Comparison of ENCODE assay signal across 25 mouse cellular contexts in genomic region chr8:61142845-61143244, GRCm38 (mm10).
DNase-seq lines count a peak whose midpoint lies in the region; ATAC-seq and TF ChIP-seq lines count a peak whose summit lies in the region.
"Had no signal": no experiment of that assay in that cellular context is flagged by ENCODE, and none has a peak within 500 bp of the region (broad histone marks: within the 10 kb centered on the region; RNA-seq: fewer than 3 reads in every experiment).

No protein-coding gene starts in this region.

- H3K27ac ChIP-seq in kidney, postnatal 0 days: no peak overlapping the region
- no peak overlapping the region for H3K27ac ChIP-seq in kidney, embryonic 16.5 days (ENCODE audit: low read length)
- H3K27ac ChIP-seq in intestine, embryonic 16.5 days (ENCODE audit: low read length): peak overlapping the region; percentile 77
- H3K27ac ChIP-seq in small intestine, adult 2 months (ENCODE audit: insufficient read depth, low read depth, low read length): peak overlapping the region; percentile 17; the same call in 1 of the 2 replicates
- H3K27ac ChIP-seq: embryonic facial prominence, embryonic 10.5 days; embryonic facial prominence, embryonic 12.5 days; forebrain, embryonic 13.5 days; forebrain, embryonic 15.5 days had no signal

- H3K9me3 ChIP-seq in kidney, postnatal 0 days (replicated peaks; ENCODE audit: low read length): no peaks in the 10 kb centered on the region
- H3K9me3 ChIP-seq in kidney, embryonic 16.5 days (ENCODE audit: low read length): no peaks in the 10 kb centered on the region
- H3K9me3 ChIP-seq in intestine, embryonic 16.5 days (ENCODE audit: control insufficient read depth, low read length): no peaks in the 10 kb centered on the region
- H3K9me3 ChIP-seq: embryonic facial prominence, embryonic 10.5 days; embryonic facial prominence, embryonic 12.5 days; forebrain, embryonic 13.5 days; forebrain, embryonic 15.5 days; G1E had no signal

- H3K36me3 ChIP-seq in kidney, postnatal 0 days (ENCODE audit: insufficient read depth, low read length): no peaks in the 10 kb centered on the region
- no peaks in the 10 kb centered on the region for H3K36me3 ChIP-seq in kidney, embryonic 16.5 days (ENCODE audit: insufficient read depth, low read length)
- no peaks in the 10 kb centered on the region for H3K36me3 ChIP-seq in intestine, embryonic 16.5 days (ENCODE audit: control insufficient read depth, insufficient read depth, low read length)
- no peaks in the 10 kb centered on the region for H3K36me3 ChIP-seq in small intestine, adult 2 months (ENCODE audit: control insufficient read depth, insufficient read depth, low read length)
- H3K36me3 ChIP-seq: embryonic facial prominence, embryonic 10.5 days; embryonic facial prominence, embryonic 12.5 days; forebrain, embryonic 15.5 days; G1E had no signal

- 0 out of 2 replicates have a peak, but pooled peaks have one; percentile 17 for ATAC-seq in kidney, postnatal 0 days (replicated peaks; ENCODE audit: low FRiP score, low read depth)
- ATAC-seq in kidney, embryonic 16.5 days (ENCODE audit: low FRiP score, low TSS enrichment): no peak
- peak; percentile 79 for ATAC-seq in intestine, embryonic 16.5 days
- ATAC-seq: activated CD4-positive, CD25-positive, alpha-beta regulatory T cell, adult 4 months; CD4-positive, CD25-positive, alpha-beta regulatory T cell, adult 4 months; forebrain, embryonic 13.5 days; forebrain, embryonic 15.5 days; forebrain, postnatal 0 days; Patski had no signal

- no peak overlapping the region for H3K4me2 ChIP-seq in kidney, postnatal 0 days (ENCODE audit: low read length)
- H3K4me2 ChIP-seq in kidney, embryonic 16.5 days (replicated peaks; ENCODE audit: low read depth, low read length): no peak overlapping the region
- no peak overlapping the region for H3K4me2 ChIP-seq in intestine, embryonic 16.5 days (ENCODE audit: low read depth, low read length)
- H3K4me2 ChIP-seq: embryonic facial prominence, embryonic 12.5 days; forebrain, embryonic 13.5 days; forebrain, embryonic 15.5 days had no signal

- TF ChIP-seq CTCF in kidney, postnatal 0 days (IDR thresholded peaks at IDR 0.05; ENCODE audit: low read depth): no peak
- TF ChIP-seq CTCF in small intestine, adult 2 months (IDR thresholded peaks at IDR 0.05; ENCODE audit: extremely low read depth, insufficient read length, insufficient replicate concordance, low read depth, low read length): no peak

- H3K9ac ChIP-seq in kidney, postnatal 0 days (ENCODE audit: low read depth, low read length): no peak overlapping the region
- H3K9ac ChIP-seq in kidney, embryonic 16.5 days (replicated peaks; ENCODE audit: low read length): no peak overlapping the region
- H3K9ac ChIP-seq in intestine, embryonic 16.5 days (ENCODE audit: low read depth, low read length): no peak overlapping the region
- H3K9ac ChIP-seq: embryonic facial prominence, embryonic 12.5 days; forebrain, embryonic 13.5 days; forebrain, embryonic 15.5 days; forebrain, postnatal 0 days had no signal

- H3K4me3 ChIP-seq in kidney, postnatal 0 days (replicated peaks; ENCODE audit: low read depth, low read length): no peak overlapping the region
- no peak overlapping the region for H3K4me3 ChIP-seq in kidney, embryonic 16.5 days (ENCODE audit: low read length)
- no peak overlapping the region for H3K4me3 ChIP-seq in intestine, embryonic 16.5 days (ENCODE audit: low read length)
- H3K4me3 ChIP-seq in small intestine, adult 2 months (ENCODE audit: low read depth, low read length): no peak overlapping the region
- H3K4me3 ChIP-seq: embryonic facial prominence, embryonic 10.5 days; embryonic facial prominence, embryonic 12.5 days; forebrain, embryonic 13.5 days; forebrain, embryonic 15.5 days had no signal

- TF ChIP-seq POLR2A in small intestine, adult 2 months (IDR thresholded peaks at IDR 0.05; ENCODE audit: low read depth, low read length): no peak

- no peak for DNase-seq in kidney, postnatal 0 days (ENCODE audit: low spot score)
- DNase-seq in adrenal gland, postnatal 36 days: no peak
- DNase-seq in gastrocnemius, adult 8-10 months (ENCODE audit: low spot score in 2 of 2): no peak
- DNase-seq: adrenal gland, adult 2 months; adrenal gland, postnatal 10 days; adrenal gland, postnatal 25 days; B cell, adult 2 months; cerebellum, adult 11-12 months; cerebellum, adult 2 months; cerebellum, adult 9-10 months; cerebellum, postnatal 10 days; cerebellum, postnatal 25 days; forebrain, postnatal 0 days had no signal

- H3K4me1 ChIP-seq in kidney, postnatal 0 days (replicated peaks; ENCODE audit: insufficient read depth, low read length): no peaks in the 10 kb centered on the region
- no peaks in the 10 kb centered on the region for H3K4me1 ChIP-seq in kidney, embryonic 16.5 days (ENCODE audit: insufficient read depth, low read length)
- peaks cover 6% of the 10 kb centered on the region; the same call in 1 of the 2 replicates for H3K4me1 ChIP-seq in intestine, embryonic 16.5 days (ENCODE audit: control insufficient read depth, insufficient read depth, low read length)
- H3K4me1 ChIP-seq in small intestine, adult 2 months (ENCODE audit: control insufficient read depth, insufficient read depth, insufficient read length, low read length): peaks cover 13% of the 10 kb centered on the region; the same call in 1 of the 2 replicates
- H3K4me1 ChIP-seq: embryonic facial prominence, embryonic 12.5 days; forebrain, embryonic 13.5 days; forebrain, embryonic 15.5 days had no signal

- no peaks in the 10 kb centered on the region for H3K27me3 ChIP-seq in kidney, postnatal 0 days (ENCODE audit: insufficient read depth, low read length)
- H3K27me3 ChIP-seq in kidney, embryonic 16.5 days (ENCODE audit: insufficient read depth, low read length): no peaks in the 10 kb centered on the region
- H3K27me3 ChIP-seq in intestine, embryonic 16.5 days (replicated peaks; ENCODE audit: control insufficient read depth, insufficient read depth, low read length): no peaks in the 10 kb centered on the region
- H3K27me3 ChIP-seq in small intestine, adult 2 months (ENCODE audit: control insufficient read depth, insufficient read depth, low read length): no peaks in the 10 kb centered on the region
- H3K27me3 ChIP-seq: CH12.LX; embryonic facial prominence, embryonic 12.5 days; forebrain, embryonic 13.5 days; forebrain, embryonic 15.5 days; Patski had no signal

Comparison
In these comparisons a context has a peak if more than half of its experiments do, and no peak if none do; other contexts are left out.
1. H3K27ac ChIP-seq: peak in intestine, embryonic 16.5 days (single experiment) and small intestine, adult 2 months (single experiment); none in kidney, postnatal 0 days (single experiment) and kidney, embryonic 16.5 days (single experiment).